Mouse (Mus musculus) cerebellum, adult 9-11 months (tissue): ENCODE results near the gene Bean1.

Source experiments
- DNase-seq: peaks from one replicate; pipeline ENCODE4 v3.0.0; 2022

Bean1 gene

GRCm38 (mm10) chr8:104170118-104171049 is at the start of gene Bean1:
Bean1 (plus strand) TSS chr8:104170442.
- no peak for DNase-seq

GRCm38 (mm10) chr8:104121640-104122416 is 48.4 kb upstream of the Bean1 start:
- no peak for DNase-seq

DNA sequence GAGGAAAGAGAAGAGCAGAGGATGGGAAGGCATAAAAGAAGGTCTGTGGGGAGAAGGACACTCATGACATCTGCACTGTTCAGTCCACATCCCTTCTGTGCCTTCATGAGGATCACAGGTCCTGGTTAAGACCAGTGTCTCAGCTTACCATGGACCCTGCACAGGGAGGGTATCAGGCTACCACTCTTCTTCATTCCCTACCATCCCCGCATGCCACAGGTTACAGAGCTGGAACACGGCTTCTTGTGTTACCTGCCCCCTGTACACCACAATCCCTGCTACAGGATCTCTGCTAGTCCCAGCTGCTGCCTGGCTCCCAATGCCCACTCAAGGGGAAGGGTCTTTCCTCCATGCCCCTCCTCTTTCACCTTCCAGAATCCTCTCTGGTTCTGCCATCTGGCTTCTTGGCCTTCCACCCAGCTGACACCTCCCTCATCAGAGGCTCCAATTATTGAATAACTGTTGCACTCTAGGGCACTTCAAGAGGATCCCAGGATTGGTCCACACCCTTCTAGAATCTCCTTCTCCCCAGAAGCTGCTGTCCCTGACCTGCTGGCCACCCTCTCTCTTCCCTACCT is 47.1 kb upstream of the Bean1 start:
- no peak for DNase-seq

DNA sequence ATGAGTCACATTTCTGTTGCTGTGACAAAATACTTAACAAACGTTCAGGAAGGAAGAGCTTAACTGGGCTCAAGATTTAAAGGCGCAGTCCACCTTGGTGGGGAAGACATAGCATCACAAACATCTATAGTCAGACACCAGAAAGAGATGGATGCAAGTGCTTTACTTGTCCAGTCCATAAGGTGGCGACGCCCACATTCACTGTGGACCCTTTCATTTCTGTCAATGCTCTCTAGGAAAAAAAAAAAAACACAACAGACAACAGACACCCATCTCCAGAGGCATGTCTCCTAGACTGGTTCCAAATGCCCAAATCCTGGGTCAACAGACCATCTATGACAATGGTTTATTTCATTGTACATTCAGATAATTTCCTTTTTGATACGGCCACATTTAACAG is 45.7 kb upstream of the Bean1 start:
- DNase-seq = no peak

DNA sequence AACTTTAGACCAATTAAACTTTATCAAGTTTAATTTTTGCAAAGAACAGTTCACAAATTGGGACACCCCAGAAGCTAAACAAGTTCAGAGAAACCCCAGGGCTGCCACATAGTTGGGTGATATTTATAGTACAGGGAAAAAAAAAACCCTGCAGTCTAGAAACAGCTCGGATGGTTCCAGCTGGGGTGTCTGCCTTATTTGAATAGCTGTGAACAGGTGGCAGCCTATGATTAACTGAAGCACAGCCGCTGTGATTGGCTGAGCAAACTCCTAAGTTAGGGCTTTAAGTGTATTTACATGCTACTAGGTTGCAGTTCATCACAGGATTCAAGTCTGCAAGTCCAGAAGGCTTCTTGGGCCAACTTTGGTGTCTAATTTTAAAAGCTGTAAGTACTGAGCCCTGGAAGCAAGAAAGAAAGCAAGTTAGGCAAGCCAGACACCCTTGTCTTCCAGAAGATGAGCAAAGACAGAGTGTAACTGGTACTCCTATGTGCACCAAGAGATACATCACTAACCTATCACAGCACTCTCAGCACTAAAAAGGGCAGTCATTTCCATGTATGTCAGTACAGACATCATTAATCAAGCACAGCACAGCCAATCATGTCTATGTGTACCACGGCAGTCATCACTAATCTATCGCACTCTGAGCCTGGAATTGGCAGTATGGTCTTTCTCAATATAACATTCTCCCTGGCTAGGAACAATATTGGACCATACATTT is 42.9 kb upstream of the Bean1 start:
- DNase-seq = no peak

GRCm38 (mm10) chr8:104130916-104131315 is 39.3 kb upstream of the Bean1 start:
- no peak for DNase-seq

GRCm38 (mm10) chr8:104131414-104131975 is 38.7 kb upstream of the Bean1 start:
- no peak for DNase-seq

DNA sequence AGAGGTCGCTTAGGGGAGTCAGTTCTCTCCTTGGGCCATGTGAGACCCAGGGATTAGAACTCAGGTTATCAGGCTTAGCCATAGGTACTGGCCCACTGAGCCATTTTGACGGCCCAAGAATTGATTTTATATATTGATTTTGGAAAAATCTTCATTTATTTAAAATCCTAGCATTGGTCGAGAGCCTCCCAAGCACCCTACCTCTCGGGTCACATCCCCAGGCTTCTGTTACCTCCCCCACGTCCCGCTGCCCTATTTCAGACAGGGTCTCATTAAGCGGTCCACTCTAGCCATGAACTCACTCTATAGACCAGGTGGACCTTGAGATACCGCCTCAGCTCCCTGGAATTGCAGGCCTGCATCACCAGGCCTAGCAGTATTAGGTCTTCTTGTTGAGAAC is 35.7 kb upstream of the Bean1 start:
- DNase-seq = no peak

GRCm38 (mm10) chr8:104136277-104136676 is 34.0 kb upstream of the Bean1 start:
- no peak for DNase-seq

- DNase-seq = no peak
Measured at GRCm38 (mm10) chr8:104137636-104138035, 32.6 kb upstream of the Bean1 start.

DNA sequence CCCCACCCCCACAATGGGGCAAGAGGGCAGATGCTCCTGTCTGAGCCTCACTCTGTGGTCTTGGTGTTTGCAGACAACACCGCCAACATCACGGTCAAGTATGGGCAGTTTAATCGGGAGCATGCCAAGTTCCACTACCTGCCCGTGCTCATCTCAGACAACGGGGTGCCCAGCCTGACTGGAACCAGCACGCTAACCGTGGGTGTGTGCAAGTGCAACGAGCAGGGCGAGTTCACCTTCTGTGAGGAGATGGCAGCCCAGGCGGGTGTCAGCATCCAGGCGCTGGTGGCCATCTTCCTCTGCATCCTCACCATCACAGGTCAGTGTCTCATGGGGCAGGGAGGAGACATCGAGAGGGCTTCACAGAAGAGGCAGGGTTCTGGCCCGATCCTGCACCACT is 29.6 kb upstream of the Bean1 start:
- no peak for DNase-seq

GRCm38 (mm10) chr8:104142415-104142814 is 27.8 kb upstream of the Bean1 start:
- no peak for DNase-seq

DNA sequence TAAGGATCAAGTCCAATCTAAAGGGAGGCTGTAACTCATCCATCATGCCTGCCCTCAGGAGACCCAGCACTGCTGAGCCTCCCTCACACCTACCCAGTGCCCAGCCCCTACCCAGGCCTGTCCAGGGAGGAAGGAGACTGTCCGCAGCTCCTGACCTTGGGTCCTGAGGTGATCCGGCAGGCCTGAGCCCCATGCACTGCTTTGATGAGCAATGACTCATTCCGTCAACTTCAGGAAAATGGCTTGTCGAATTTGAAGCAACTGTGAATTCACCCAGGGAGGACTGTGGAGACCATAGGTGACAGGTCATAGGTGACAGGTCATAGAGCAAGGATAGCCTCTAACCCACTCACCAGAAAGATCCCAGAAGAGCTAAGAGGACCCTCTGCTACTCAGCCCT is 26.9 kb upstream of the Bean1 start:
- no peak for DNase-seq

DNA sequence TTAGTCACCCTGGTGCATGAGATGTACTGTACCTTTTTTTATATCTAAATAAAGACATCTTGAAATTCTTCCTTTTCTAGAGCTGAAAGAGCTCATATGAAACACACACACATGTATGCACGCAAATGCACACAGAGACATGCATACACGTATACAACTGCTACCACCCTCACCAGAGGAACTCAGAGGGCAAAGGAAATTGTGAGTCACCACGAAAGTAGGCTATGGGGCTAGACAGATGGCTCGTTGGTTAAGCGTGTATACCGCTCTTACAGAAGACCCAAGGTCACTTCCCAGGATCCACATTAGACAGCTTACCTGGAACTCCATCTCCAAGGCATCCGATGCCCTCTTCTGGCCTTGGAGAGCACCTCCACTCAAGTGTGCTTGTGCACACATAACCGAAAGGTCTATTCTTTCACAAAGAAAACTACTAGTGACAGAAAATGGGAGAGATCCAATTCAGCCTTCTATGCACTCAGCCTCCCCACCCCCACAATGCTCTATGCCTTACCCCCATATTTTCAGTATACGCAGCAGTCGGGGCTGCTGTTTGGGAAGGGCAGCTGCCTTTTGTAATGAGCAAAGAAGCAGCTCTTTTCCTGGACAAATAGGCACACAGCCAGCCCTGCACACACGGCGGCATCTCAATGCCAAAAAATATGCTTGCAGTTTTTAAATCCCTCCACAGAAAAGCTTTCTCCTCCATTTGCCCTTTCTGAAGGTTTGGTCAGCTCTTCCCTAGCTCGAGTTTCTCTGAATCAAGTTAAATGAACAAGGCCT is 25.6 kb upstream of the Bean1 start:
- DNase-seq = no peak

GRCm38 (mm10) chr8:104145981-104146689 is 24.1 kb upstream of the Bean1 start:
- peak; percentile 52 for DNase-seq

DNA sequence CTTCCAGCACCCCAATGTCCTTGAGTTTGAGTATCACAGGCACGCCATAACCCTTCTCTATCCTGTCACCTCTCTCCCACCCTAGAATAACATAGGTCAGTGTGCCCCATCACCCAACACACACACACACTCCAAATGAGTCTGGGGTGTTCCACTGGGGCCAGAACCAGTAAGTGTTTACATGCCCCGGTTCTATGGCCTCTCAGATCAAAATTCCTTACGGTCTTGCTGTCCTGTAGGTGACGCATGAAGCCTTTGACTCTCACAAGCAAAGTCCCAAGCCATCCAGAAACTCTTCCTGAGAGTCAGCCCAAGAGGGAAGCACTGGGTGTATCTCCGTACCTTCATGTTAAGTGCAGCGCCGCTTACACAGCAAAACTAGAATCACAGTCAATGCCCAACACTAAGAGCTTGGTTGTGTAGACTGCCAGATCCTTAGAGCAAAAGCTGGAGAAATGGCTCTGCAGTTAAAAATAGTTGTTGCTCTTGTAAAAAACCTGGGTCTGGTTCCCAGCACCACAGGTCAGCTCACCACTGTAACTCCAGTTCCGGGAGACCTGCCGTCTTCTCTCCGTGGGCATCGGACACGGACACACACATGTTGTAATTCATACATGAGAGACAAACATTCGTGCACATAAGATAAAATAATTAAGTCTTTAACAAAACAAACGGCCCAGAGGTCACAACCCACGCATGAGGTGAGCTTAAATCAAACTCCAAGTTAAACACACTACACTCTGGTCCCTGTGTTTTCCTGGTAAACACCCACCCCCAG is 23.3 kb upstream of the Bean1 start:
- DNase-seq = no peak

GRCm38 (mm10) chr8:104147947-104148346 is 22.3 kb upstream of the Bean1 start:
- DNase-seq = no peak

GRCm38 (mm10) chr8:104160731-104161130 is 9.5 kb upstream of the Bean1 start:
- no peak for DNase-seq

- DNase-seq = no peak
Measured at GRCm38 (mm10) chr8:104169461-104169860, 781 bp upstream of the Bean1 start.

GRCm38 (mm10) chr8:104171050-104171620 is 893 bp downstream of the Bean1 start:
- no peak for DNase-seq
